Mouse (Mus musculus): ENCODE measurements around the gene Rbfox1. TPM values are rescaled to one million over a fixed set of nuclear protein-coding genes. Genes with fewer than 3 reads are reported as not detected.

Rbfox1 gene
- total and polyA plus RNA-seq, 3 experiments = not detected

DNA sequence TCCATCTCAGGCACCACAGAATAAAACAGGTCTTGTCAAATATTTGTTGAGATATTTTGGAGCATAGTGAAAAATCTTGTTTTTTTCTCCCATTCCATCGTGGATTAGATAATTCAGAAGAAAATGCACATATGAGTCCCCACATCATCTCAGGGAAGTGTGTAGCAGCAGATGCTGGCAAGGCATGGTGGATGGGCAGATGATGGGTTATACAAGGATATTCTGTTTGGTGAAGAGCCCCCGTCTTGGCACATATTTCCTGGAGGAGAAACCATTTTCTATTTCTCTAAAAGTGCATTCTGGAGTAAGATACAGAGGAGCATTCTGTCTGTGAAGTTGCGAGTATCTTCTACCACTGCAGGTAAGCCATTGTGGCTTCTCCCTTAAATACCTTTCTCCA, 495.8 kb downstream of the Rbfox1 start:
- H3K9ac ChIP-seq (ENCODE audit: control insufficient read depth, low read depth, low read length, poor library complexity, severe bottlenecking) = no peak overlapping the region
- H3K27ac ChIP-seq (ENCODE audit: control insufficient read depth, low read depth, low read length) = no peak overlapping the region
- no peak overlapping the region for H3K4me3 ChIP-seq (ENCODE audit: control insufficient read depth in 1 of 2, insufficient read depth in 1 of 2, low read depth in 2 of 2, low read length in 2 of 2)
- H3K9me3 ChIP-seq (replicated peaks; ENCODE audit: insufficient read depth, low read length) = no peaks in the 10 kb centered on the region
- TF ChIP-seq MYB (IDR thresholded peaks at IDR 0.05; ENCODE audit: low read depth, low read length) (no peak), SMC3 (IDR thresholded peaks at IDR 0.05; ENCODE audit: low read depth, low read length) (no peak), MAFK (IDR thresholded peaks at IDR 0.05; ENCODE audit: borderline replicate concordance, low read depth, low read length) (no peak), ZNF384 (IDR thresholded peaks at IDR 0.05; ENCODE audit: low read depth, low read length) (no peak), NELFE (IDR thresholded peaks at IDR 0.05; ENCODE audit: low read depth, low read length) (no peak), UBTF (IDR thresholded peaks at IDR 0.05; ENCODE audit: borderline replicate concordance, insufficient read depth, low read depth, low read length) (no peak), USF1 (IDR thresholded peaks at IDR 0.05; ENCODE audit: low read depth, low read length) (no peak), ETS1 (IDR thresholded peaks at IDR 0.05; ENCODE audit: low read depth, low read length) (no peak), RAD21 (IDR thresholded peaks at IDR 0.05; ENCODE audit: low read depth, low read length) (no peak), CHD2 (IDR thresholded peaks at IDR 0.05; ENCODE audit: low read length) (no peak), RCOR1 (IDR thresholded peaks at IDR 0.05; ENCODE audit: low read depth, low read length) (no peak), CTCF (IDR thresholded peaks at IDR 0.05 in 2 of 3, conservative IDR thresholded peaks at IDR 0.05 in 1 of 3; ENCODE audit: control insufficient read depth in 1 of 3, insufficient read depth in 1 of 3, low read depth in 2 of 3, low read length in 3 of 3, poor library complexity in 1 of 3, severe bottlenecking in 1 of 3) (no peak), KAT2A (conservative IDR thresholded peaks at IDR 0.05; ENCODE audit: low read depth, low read length) (no peak), POLR2AphosphoS5 (IDR thresholded peaks at IDR 0.05; ENCODE audit: borderline replicate concordance, low read depth, low read length) (no peak), POLR2A (IDR thresholded peaks at IDR 0.05; ENCODE audit: control insufficient read depth in 1 of 2, insufficient read depth in 1 of 2, low read depth in 1 of 2, low read length in 2 of 2, poor library complexity in 1 of 2) (no peak), TAL1 (IDR thresholded peaks at IDR 0.05; ENCODE audit: low read length) (no peak), ZMIZ1 (IDR thresholded peaks at IDR 0.05; ENCODE audit: low read depth, low read length) (no peak), CHD1 (IDR thresholded peaks at IDR 0.05; ENCODE audit: low read depth, low read length) (no peak)
- DNase-seq (ENCODE audit: low read depth, low spot score) = no peak
- H3K27me3 ChIP-seq (ENCODE audit: control insufficient read depth in 1 of 2, insufficient read depth in 2 of 2, low read length in 2 of 2) = no peaks in the 10 kb centered on the region
- H3K79me2 ChIP-seq (ENCODE audit: control insufficient read depth, insufficient read depth, low read length, poor library complexity) = no peaks in the 10 kb centered on the region
- no peaks in the 10 kb centered on the region for H3K36me3 ChIP-seq (ENCODE audit: control insufficient read depth in 1 of 2, insufficient read depth in 2 of 2, low read length in 2 of 2)
- no peaks in the 10 kb centered on the region for H3K4me1 ChIP-seq (ENCODE audit: control insufficient read depth in 1 of 2, insufficient read depth in 2 of 2, low read length in 2 of 2)

DNA sequence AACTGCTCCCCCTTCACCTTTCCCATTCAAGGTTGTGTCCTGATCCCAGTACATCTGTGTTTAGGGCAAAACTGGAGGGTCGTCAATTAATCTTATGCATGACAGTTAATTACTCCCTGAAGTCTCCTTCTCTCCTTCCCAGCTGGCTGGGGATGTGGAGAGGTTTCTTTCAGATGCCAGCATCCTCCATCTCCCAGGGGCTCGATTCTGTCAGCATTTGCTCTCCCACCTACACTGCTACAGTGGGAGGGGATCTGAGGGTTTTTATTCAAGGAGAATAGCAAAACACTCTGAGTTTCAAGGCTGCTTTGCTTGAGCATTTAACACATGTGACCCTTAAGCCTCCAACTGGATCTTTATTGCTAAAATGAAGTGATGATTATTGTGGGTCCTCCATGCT, 496.4 kb downstream of the Rbfox1 start:
- Histone ChIP-seq H3K79me2 (ENCODE audit: control insufficient read depth, insufficient read depth, low read length, poor library complexity) (no peaks in the 10 kb centered on the region), H3K4me1 (ENCODE audit: control insufficient read depth in 1 of 2, insufficient read depth in 2 of 2, low read length in 2 of 2) (no peaks in the 10 kb centered on the region), H3K27me3 (ENCODE audit: control insufficient read depth in 1 of 2, insufficient read depth in 2 of 2, low read length in 2 of 2) (no peaks in the 10 kb centered on the region), H3K27ac (ENCODE audit: control insufficient read depth, low read depth, low read length) (no peak overlapping the region), H3K9ac (ENCODE audit: control insufficient read depth, low read depth, low read length, poor library complexity, severe bottlenecking) (no peak overlapping the region), H3K36me3 (ENCODE audit: control insufficient read depth in 1 of 2, insufficient read depth in 2 of 2, low read length in 2 of 2) (no peaks in the 10 kb centered on the region), H3K4me3 (ENCODE audit: control insufficient read depth in 1 of 2, insufficient read depth in 1 of 2, low read depth in 2 of 2, low read length in 2 of 2) (no peak overlapping the region), H3K9me3 (replicated peaks; ENCODE audit: insufficient read depth, low read length) (no peaks in the 10 kb centered on the region)
- no peak for TF ChIP-seq USF2 (IDR thresholded peaks at IDR 0.05; ENCODE audit: borderline replicate concordance in 1 of 2, insufficient read depth in 1 of 2, low read depth in 1 of 2, low read length in 2 of 2)
- no peak for TF ChIP-seq MXI1 (IDR thresholded peaks at IDR 0.05; ENCODE audit: low read depth, low read length)
- DNase-seq (ENCODE audit: low read depth, low spot score) = no peak
